Mouse (Mus musculus) forebrain, embryonic 14.5 days (tissue): ENCODE data around the gene D17H6S53E. TPM values are rescaled to one million over a fixed set of nuclear protein-coding genes. Genes with fewer than 3 reads are reported as not detected.

Experiments used
- ATAC-seq: fragments of 200-750 bp; cut with Nextera tagmentation; 2 replicates; pipeline ENCODE4 v1.8.0; 2017; ENCODE audit warnings: mild to moderate bottlenecking, moderate library complexity
- DNase-seq: peaks from one replicate; pipeline ENCODE4 v3.0.0-alpha.2; 2015; ENCODE audit warnings: low spot score
- H3K27ac ChIP-seq: fragments of 300-500 bp; sonication (generic); 2 replicates; pipeline ENCODE4 v1.5.1; 2014; ENCODE audit warnings: low read depth, mild to moderate bottlenecking, control low read depth, low read length, moderate library complexity
- H3K27me3 ChIP-seq: fragments of 300-500 bp; sonication (generic); replicated peaks from 2 replicates; pipeline ENCODE4 v1.6.1; 2014; ENCODE audit warnings: low read length, control low read depth, mixed read lengths; ENCODE audit not compliant: control insufficient read depth, insufficient read depth
- H3K36me3 ChIP-seq: fragments of 300-500 bp; sonication (generic); 2 replicates; pipeline ENCODE4 v1.6.1; 2014; ENCODE audit warnings: low read length, control low read depth; ENCODE audit not compliant: control insufficient read depth, insufficient read depth
- H3K4me1 ChIP-seq: fragments of 300-500 bp; sonication (generic); 2 replicates; pipeline ENCODE4 v1.6.1; 2014; ENCODE audit warnings: antibody characterized with exemption, low read length, control low read depth; ENCODE audit not compliant: control insufficient read depth, insufficient read depth
- H3K4me2 ChIP-seq: fragments of 300-500 bp; sonication (generic); 2 replicates; pipeline ENCODE4 v1.6.1; 2014; ENCODE audit warnings: mild to moderate bottlenecking, control low read depth, low read length
- H3K4me3 ChIP-seq: fragments of 300-500 bp; sonication (generic); 2 replicates; pipeline ENCODE4 v1.5.1; 2014; ENCODE audit warnings: low read depth, low read length, control low read depth
- H3K9ac ChIP-seq: fragments of 300-500 bp; sonication (generic); 2 replicates; pipeline ENCODE4 v1.6.1; 2014; ENCODE audit warnings: mild to moderate bottlenecking, low read length, control low read depth, moderate library complexity
- H3K9me3 ChIP-seq: fragments of 300-500 bp; sonication (generic); replicated peaks from 2 replicates; pipeline ENCODE4 v1.6.1; 2016; ENCODE audit warnings: low read length, control low read depth, mixed read lengths; ENCODE audit not compliant: control insufficient read depth
- WGBS: fragments of 180-500 bp; shearing (Covaris S2); extraction: QIAGEN DNeasy Blood & Tissue Kit; methylation state at CpG from one replicate; pipeline ENCODE4 v1.1.7; 2014; 5-methylcytosine and 5-hydroxymethylcytosine counted together
- polyA plus RNA-seq: library from polyadenylated mRNA; unstranded; fragments of >200 nt; fragmentation: Nextera tagmentation; extraction: Ambion mirVana; gene quantifications from 2 replicates; pipeline ENCODE4 v1.2.1, GENCODE M21; 2014

Gene D17H6S53E
- polyA plus RNA-seq, 1 experiment from 2014 or later: 5.5 TPM

DNA sequence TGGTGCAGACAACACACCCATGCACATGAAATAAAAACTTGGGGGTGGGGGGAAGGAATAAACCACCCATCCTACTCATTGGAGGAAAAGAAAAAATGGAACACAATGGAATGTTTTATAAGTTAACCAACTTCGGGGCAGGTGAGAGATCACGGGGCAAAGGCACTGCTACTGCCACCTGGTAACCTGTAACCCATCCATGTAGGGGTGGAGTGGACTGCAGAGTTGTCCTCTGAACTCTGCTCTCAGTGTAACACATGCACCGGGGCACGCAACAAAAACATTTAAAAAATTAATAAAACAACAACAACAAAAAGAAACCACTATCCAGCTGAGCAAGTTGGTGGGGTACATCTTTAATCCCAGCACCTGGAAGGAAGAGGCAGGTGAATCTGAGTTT, 25.9 kb downstream of the D17H6S53E start:
- H3K27me3 ChIP-seq: no peaks in the 10 kb centered on the region
- WGBS: 96% methylated on average over 4 of the region's 4 CpGs
- H3K4me1 ChIP-seq: no peaks in the 10 kb centered on the region
- H3K9me3 ChIP-seq: no peaks in the 10 kb centered on the region
- H3K27ac ChIP-seq: no peak overlapping the region
- DNase-seq (no peak), ATAC-seq (no peak)
- H3K9ac ChIP-seq: no peak overlapping the region
- H3K4me3 ChIP-seq: no peak overlapping the region
- no peak overlapping the region for H3K4me2 ChIP-seq
- H3K36me3 ChIP-seq: peaks cover 100% of the 10 kb centered on the region

GRCm38 (mm10) chr17:35153077-35153476, 26.9 kb downstream of the D17H6S53E start:
- H3K36me3 ChIP-seq: peaks cover 100% of the 10 kb centered on the region
- no peak for ATAC-seq
- H3K27ac ChIP-seq: no peak overlapping the region
- no peaks in the 10 kb centered on the region for H3K27me3 ChIP-seq
- no peak overlapping the region for H3K4me3 ChIP-seq
- no peak overlapping the region for H3K4me2 ChIP-seq
- H3K9me3 ChIP-seq: no peaks in the 10 kb centered on the region
- no peak for DNase-seq
- 87% methylated on average over 9 of the region's 9 CpGs for WGBS
- H3K4me1 ChIP-seq: no peaks in the 10 kb centered on the region
- no peak overlapping the region for H3K9ac ChIP-seq

GRCm38 (mm10) chr17:35153931-35154330, 27.8 kb downstream of the D17H6S53E start:
- Histone ChIP-seq H3K27ac (no peak overlapping the region), H3K9me3 (no peaks in the 10 kb centered on the region), H3K4me1 (no peaks in the 10 kb centered on the region), H3K27me3 (no peaks in the 10 kb centered on the region), H3K4me2 (no peak overlapping the region), H3K36me3 (peaks cover 100% of the 10 kb centered on the region), H3K9ac (no peak overlapping the region), H3K4me3 (no peak overlapping the region)
- 91% methylated on average over 4 of the region's 4 CpGs for WGBS
- ATAC-seq (no peak), DNase-seq (no peak)

GRCm38 (mm10) chr17:35154616-35155015, 28.4 kb downstream of the D17H6S53E start:
- Histone ChIP-seq H3K4me1 (no peaks in the 10 kb centered on the region), H3K4me3 (no peak overlapping the region), H3K9ac (no peak overlapping the region), H3K4me2 (no peak overlapping the region), H3K36me3 (peaks cover 100% of the 10 kb centered on the region), H3K27me3 (no peaks in the 10 kb centered on the region), H3K9me3 (no peaks in the 10 kb centered on the region), H3K27ac (no peak overlapping the region)
- ATAC-seq (no peak), DNase-seq (no peak)
- WGBS: 83% methylated on average over 7 of the region's 7 CpGs

- Histone ChIP-seq H3K4me1 (no peaks in the 10 kb centered on the region), H3K9me3 (no peaks in the 10 kb centered on the region), H3K4me2 (no peak overlapping the region), H3K36me3 (peaks cover 100% of the 10 kb centered on the region), H3K4me3 (no peak overlapping the region), H3K27me3 (no peaks in the 10 kb centered on the region), H3K27ac (no peak overlapping the region), H3K9ac (no peak overlapping the region)
- WGBS: 90% methylated on average over 12 of the region's 12 CpGs
- ATAC-seq (no peak), DNase-seq (no peak)
Observed at GRCm38 (mm10) chr17:35155451-35155850, 29.3 kb downstream of the D17H6S53E start.

- ATAC-seq: no peak
- H3K27me3 ChIP-seq: no peaks in the 10 kb centered on the region
- 92% methylated on average over 33 of the region's 33 CpGs for WGBS
- no peaks in the 10 kb centered on the region for H3K9me3 ChIP-seq
- no peaks in the 10 kb centered on the region for H3K4me1 ChIP-seq
- peaks cover 100% of the 10 kb centered on the region for H3K36me3 ChIP-seq
- H3K9ac ChIP-seq: no peak overlapping the region
- no peak overlapping the region for H3K4me2 ChIP-seq
- H3K4me3 ChIP-seq: no peak overlapping the region
- no peak overlapping the region for H3K27ac ChIP-seq
- no peak for DNase-seq
Observed at GRCm38 (mm10) chr17:35156461-35157200, 30.5 kb downstream of the D17H6S53E start.

GRCm38 (mm10) chr17:35157254-35157653, 31.1 kb downstream of the D17H6S53E start:
- H3K36me3 ChIP-seq: peaks cover 100% of the 10 kb centered on the region
- H3K4me3 ChIP-seq: no peak overlapping the region
- H3K4me2 ChIP-seq: no peak overlapping the region
- ATAC-seq (no peak), DNase-seq (no peak)
- no peak overlapping the region for H3K9ac ChIP-seq
- WGBS: 93% methylated on average over 8 of the region's 8 CpGs
- no peaks in the 10 kb centered on the region for H3K27me3 ChIP-seq
- H3K4me1 ChIP-seq: peaks cover 4% of the 10 kb centered on the region
- H3K9me3 ChIP-seq: no peaks in the 10 kb centered on the region
- no peak overlapping the region for H3K27ac ChIP-seq

DNA sequence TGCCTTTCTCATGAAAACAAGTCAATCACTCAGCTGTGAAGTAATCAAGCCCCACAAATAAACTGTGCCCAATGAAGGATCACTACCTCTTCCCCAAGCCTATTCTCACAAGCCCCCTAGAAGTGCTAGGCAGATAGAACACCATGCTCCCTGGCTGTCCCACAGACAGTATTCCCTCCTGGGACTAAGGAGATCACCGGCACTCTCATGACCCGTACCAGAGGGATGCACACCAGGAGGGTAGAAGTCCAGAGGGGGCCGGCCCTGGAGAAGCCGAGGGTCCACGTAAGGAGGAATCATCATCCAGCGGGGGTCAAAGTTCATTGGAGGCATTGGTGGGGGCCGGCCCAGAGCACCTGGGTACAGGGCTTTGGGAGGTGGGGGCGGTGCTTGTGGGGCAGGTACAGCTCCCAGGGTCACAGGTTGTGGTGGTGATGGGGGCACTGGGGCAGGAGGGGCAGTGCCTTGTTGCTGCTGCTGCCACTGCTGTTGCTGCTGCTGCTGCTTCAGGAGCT, 31.5 kb downstream of the D17H6S53E start:
- Histone ChIP-seq H3K9me3 (no peaks in the 10 kb centered on the region), H3K27me3 (no peaks in the 10 kb centered on the region), H3K9ac (no peak overlapping the region), H3K4me2 (no peak overlapping the region), H3K36me3 (peaks cover 99% of the 10 kb centered on the region), H3K27ac (no peak overlapping the region), H3K4me1 (peaks cover 8% of the 10 kb centered on the region), H3K4me3 (no peak overlapping the region)
- 87% methylated on average over 8 of the region's 8 CpGs for WGBS
- DNase-seq (no peak), ATAC-seq (no peak)

- no peaks in the 10 kb centered on the region for H3K9me3 ChIP-seq
- no peak overlapping the region for H3K9ac ChIP-seq
- peaks cover 12% of the 10 kb centered on the region for H3K4me1 ChIP-seq
- no peak overlapping the region for H3K4me2 ChIP-seq
- no peak overlapping the region for H3K4me3 ChIP-seq
- peaks cover 86% of the 10 kb centered on the region for H3K36me3 ChIP-seq
- DNase-seq (no peak), ATAC-seq (no peak)
- H3K27ac ChIP-seq: no peak overlapping the region
- WGBS: 94% methylated on average over 16 of the region's 16 CpGs
- H3K27me3 ChIP-seq: no peaks in the 10 kb centered on the region
Observed at GRCm38 (mm10) chr17:35158850-35159593, 32.8 kb downstream of the D17H6S53E start.
